Mouse (Mus musculus): Measurements from ENCODE around the gene Fam43b.
A peak's percentile ranks its signal among the peaks of the same experiment; 100 is the strongest.
"Not testable (repeated sequence)": the region's sequence is repeated elsewhere in the genome, so short reads cannot be mapped to it uniquely, and the experiment has no call there.

Gene Fam43b

GRCm38 (mm10) chr4:138395971-138396645 is at the start of gene Fam43b:
Gene Fam43b, minus strand, starts transcription at chr4:138396528.
- DNase-seq, result no peak

- DNase-seq, result no peak
Measured at GRCm38 (mm10) chr4:138444941-138445340, 48.6 kb upstream of the Fam43b start.

- DNase-seq, result no peak
Measured at GRCm38 (mm10) chr4:138440062-138440461, 43.7 kb upstream of the Fam43b start.

- peak; percentile 98 to 99 for DNase-seq
Measured at GRCm38 (mm10) chr4:138434347-138435316, 38.3 kb upstream of the Fam43b start, which contains the start of gene Mul1. Gene Mul1, plus strand, starts transcription at chr4:138434671.

GRCm38 (mm10) chr4:138431340-138431739 is 35.0 kb upstream of the Fam43b start:
- DNase-seq, result no peak

GRCm38 (mm10) chr4:138429778-138430177 is 33.5 kb upstream of the Fam43b start:
- DNase-seq, result peak; percentile 43 to 56

GRCm38 (mm10) chr4:138426778-138427705 is 30.7 kb upstream of the Fam43b start:
- peak; percentile 68 to 74 for DNase-seq

- DNase-seq, result not testable (repeated sequence)
Measured at GRCm38 (mm10) chr4:138425604-138426003, 29.3 kb upstream of the Fam43b start.

GRCm38 (mm10) chr4:138425028-138425427 is 28.7 kb upstream of the Fam43b start:
- no peak for DNase-seq

- no peak for DNase-seq
Measured at GRCm38 (mm10) chr4:138418340-138418957, 22.1 kb upstream of the Fam43b start.

- no peak for DNase-seq
Measured at GRCm38 (mm10) chr4:138417882-138418281, 21.6 kb upstream of the Fam43b start.

GRCm38 (mm10) chr4:138416414-138416813 is 20.1 kb upstream of the Fam43b start:
- no peak for DNase-seq

GRCm38 (mm10) chr4:138415991-138416390 is 19.7 kb upstream of the Fam43b start:
- no peak for DNase-seq

- no peak for DNase-seq
Measured at GRCm38 (mm10) chr4:138414725-138415124, 18.4 kb upstream of the Fam43b start.

- DNase-seq, result no peak
Measured at GRCm38 (mm10) chr4:138411504-138412121, 15.3 kb upstream of the Fam43b start.

- DNase-seq, result no peak
Measured at GRCm38 (mm10) chr4:138411011-138411410, 14.7 kb upstream of the Fam43b start.

GRCm38 (mm10) chr4:138407479-138408194 is 11.3 kb upstream of the Fam43b start:
- no peak for DNase-seq

- peak; percentile 65 to 66 for DNase-seq
Measured at GRCm38 (mm10) chr4:138404806-138405205, 8.5 kb upstream of the Fam43b start.

- DNase-seq, result no peak
Measured at GRCm38 (mm10) chr4:138396711-138397110, 383 bp upstream of the Fam43b start.

- DNase-seq, result no peak
Measured at GRCm38 (mm10) chr4:138395087-138395970, 999 bp downstream of the Fam43b start.
